Mouse (Mus musculus) thymus, postnatal 14 days (tissue): ENCODE data around the gene Iqck.

ENCODE experiments used
- DNase-seq: peaks from one replicate; pipeline ENCODE4 v3.0.0; 2021

The Iqck gene

GRCm38 (mm10) chr7:118954968-118955367 is 99.4 kb downstream of the Iqck start:
- no peak for DNase-seq

GRCm38 (mm10) chr7:118956616-118957246 is 101.2 kb downstream of the Iqck start:
- DNase-seq: no peak

- no peak for DNase-seq
These were observed 103.7 kb downstream of the Iqck start for GRCm38 (mm10) chr7:118959209-118959608.

- no peak for DNase-seq
These were observed 109.2 kb downstream of the Iqck start for GRCm38 (mm10) chr7:118964777-118965176.

- DNase-seq: no peak
These were observed 109.6 kb downstream of the Iqck start for GRCm38 (mm10) chr7:118965198-118965597.

- DNase-seq: no peak
These were observed 113.3 kb downstream of the Iqck start for GRCm38 (mm10) chr7:118968870-118969269.

GRCm38 (mm10) chr7:118971499-118971898 is 115.9 kb downstream of the Iqck start:
- no peak for DNase-seq

- no peak for DNase-seq
These were observed 116.8 kb downstream of the Iqck start for GRCm38 (mm10) chr7:118972306-118972705.

- no peak for DNase-seq
These were observed 117.8 kb downstream of the Iqck start for GRCm38 (mm10) chr7:118973377-118973776.

- no peak for DNase-seq
These were observed 120.3 kb downstream of the Iqck start for GRCm38 (mm10) chr7:118975837-118976236.

GRCm38 (mm10) chr7:118976414-118977166 is 121.0 kb downstream of the Iqck start:
- DNase-seq: peak; percentile 31

- no peak for DNase-seq
These were observed 121.6 kb downstream of the Iqck start for GRCm38 (mm10) chr7:118977167-118977543.

GRCm38 (mm10) chr7:118979121-118979520 is 123.6 kb downstream of the Iqck start:
- no peak for DNase-seq

- DNase-seq: no peak
These were observed 124.2 kb downstream of the Iqck start for GRCm38 (mm10) chr7:118979708-118980107.

- DNase-seq: no peak
These were observed 125.8 kb downstream of the Iqck start for GRCm38 (mm10) chr7:118981346-118981745.

GRCm38 (mm10) chr7:118981831-118982230 is 126.3 kb downstream of the Iqck start:
- no peak for DNase-seq

GRCm38 (mm10) chr7:118982586-118982985 is 127.0 kb downstream of the Iqck start:
- no peak for DNase-seq

GRCm38 (mm10) chr7:118983961-118984360 is 128.4 kb downstream of the Iqck start:
- no peak for DNase-seq

- DNase-seq: no peak
These were observed 130.2 kb downstream of the Iqck start for GRCm38 (mm10) chr7:118985786-118986185.

- DNase-seq: no peak
These were observed 130.8 kb downstream of the Iqck start for GRCm38 (mm10) chr7:118986369-118986768.

GRCm38 (mm10) chr7:118989275-118989856 is 133.8 kb downstream of the Iqck start:
- no peak for DNase-seq

GRCm38 (mm10) chr7:118990282-118990681 is 134.7 kb downstream of the Iqck start:
- DNase-seq: no peak

- DNase-seq: no peak
These were observed 135.9 kb downstream of the Iqck start for GRCm38 (mm10) chr7:118991341-118991884.

GRCm38 (mm10) chr7:118992080-118992560 is 136.6 kb downstream of the Iqck start:
- no peak for DNase-seq
